Comparison of ENCODE assay signal across 21 mouse cellular contexts in the genomic region with DNA sequence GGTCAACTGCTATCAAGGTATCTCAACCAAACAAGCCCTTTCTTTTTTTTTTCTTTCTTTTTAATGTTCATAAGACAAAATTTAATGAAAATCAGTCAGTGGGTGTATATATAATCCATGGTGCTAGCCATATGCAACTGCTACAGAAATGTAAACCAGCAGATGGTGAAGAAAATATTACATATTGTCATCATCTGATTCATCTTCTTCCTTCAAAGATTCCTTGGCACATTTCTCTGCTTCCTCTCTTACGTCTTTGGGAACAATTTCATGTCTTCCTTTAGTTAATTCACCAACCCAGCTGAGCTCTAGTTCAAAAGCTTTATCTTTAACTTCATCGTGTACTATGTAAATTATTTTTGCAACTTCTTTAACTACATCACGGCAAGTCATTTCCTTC. TPM values are rescaled to one million over a fixed set of nuclear protein-coding genes. Genes with fewer than 3 reads are reported as not detected.
A peak's percentile ranks its signal among the peaks of the same experiment; 100 is the strongest.
DNase-seq lines count a peak whose midpoint lies in the region; ATAC-seq lines count a peak whose summit lies in the region.
"Had no signal": no experiment of that assay in that cellular context is flagged by ENCODE, and none has a peak within 500 bp of the region (broad histone marks: within the 10 kb centered on the region; RNA-seq: fewer than 3 reads in every experiment).

No protein-coding gene starts in this region.

- ATAC-seq in frontal cortex, adult (ENCODE audit: low TSS enrichment): peak; percentile 85
- ATAC-seq: forebrain, embryonic 13.5 days; forebrain, embryonic 15.5 days had no signal

- no peak for DNase-seq in frontal cortex, postnatal 25 days (ENCODE audit: low spot score in 2 of 2)
- DNase-seq in left cerebral cortex, adult 11 months (ENCODE audit: low spot score): peak; percentile 4
- DNase-seq in left cerebral cortex, postnatal 4 days: no peak
- peak; percentile 46 for DNase-seq in telencephalon, adult 2 months (ENCODE audit: low read depth, low spot score)
- no peak for DNase-seq in cerebellum, postnatal 14 days
- DNase-seq: adrenal gland, adult 2 months; adrenal gland, postnatal 10 days; adrenal gland, postnatal 25 days; cerebellum, adult 11-12 months; cerebellum, adult 2 months; cerebellum, adult 9-10 months; cerebellum, postnatal 10 days; cerebellum, postnatal 36 days; embryo, embryonic 11 days had no signal

- intact Hi-C loops in left cerebral cortex, postnatal 4 days (cut with DNase I): no loop called here

RNA-seq across cellular contexts. Expression of a gene that starts 10.2 kb away (rescaled TPM):
- total RNA-seq in left cerebral cortex, postnatal 4 days (2021): not detected
- total RNA-seq: adrenal gland, adult 2 months; adrenal gland, postnatal 10 days; adrenal gland, postnatal 25 days; adrenal gland, postnatal 4 days; common myeloid progenitor, adult 5-6 weeks; ES-E14 had no signal

RNA-seq across cellular contexts. Expression of a gene that starts 12.5 kb away (rescaled TPM):
- not detected for total RNA-seq in left cerebral cortex, postnatal 4 days (2021)
- total RNA-seq: adrenal gland, adult 2 months; adrenal gland, postnatal 10 days; adrenal gland, postnatal 25 days; adrenal gland, postnatal 4 days; common myeloid progenitor, adult 5-6 weeks; ES-E14 had no signal

RNA-seq across cellular contexts. Expression of a gene that starts 28.4 kb away (rescaled TPM):
- total RNA-seq in left cerebral cortex, postnatal 4 days (2021): not detected
- total RNA-seq: adrenal gland, adult 2 months; adrenal gland, postnatal 10 days; adrenal gland, postnatal 25 days; adrenal gland, postnatal 4 days; common myeloid progenitor, adult 5-6 weeks; ES-E14; MEL had no signal

RNA-seq across cellular contexts. Expression of a gene that starts 40.2 kb away (rescaled TPM):
- total RNA-seq in left cerebral cortex, postnatal 4 days (2021): 10 to 100 TPM; 45.9 to 48.7 TPM
- total RNA-seq: MEL had no signal

RNA-seq across cellular contexts. Expression of a gene that starts 45.4 kb away (rescaled TPM):
- not detected for total RNA-seq in left cerebral cortex, postnatal 4 days (2021)
- total RNA-seq: adrenal gland, adult 2 months; adrenal gland, postnatal 10 days; adrenal gland, postnatal 25 days; adrenal gland, postnatal 4 days; common myeloid progenitor, adult 5-6 weeks; ES-E14; MEL had no signal

Comparison
In these comparisons a context has a peak if more than half of its experiments do, and no peak if none do; other contexts are left out.
1. DNase-seq: peak in left cerebral cortex, adult 11 months (single experiment) and telencephalon, adult 2 months (single experiment); none in frontal cortex, postnatal 25 days (0 of 2), left cerebral cortex, postnatal 4 days (single experiment) and cerebellum, postnatal 14 days (0 of 2).